Mouse (Mus musculus) midbrain, embryonic 12.5 days (tissue): Measurements from ENCODE around the gene Myo9b. TPM values are rescaled to one million over a fixed set of nuclear protein-coding genes. Genes with fewer than 3 reads are reported as not detected.
"Not testable (repeated sequence)": the region's sequence is repeated elsewhere in the genome, so short reads cannot be mapped to it uniquely, and the experiment has no call there.

ENCODE experiments used
- ATAC-seq: fragments of 200-750 bp; cut with Nextera tagmentation; 2 replicates; pipeline ENCODE4 v1.8.0; 2017; ENCODE audit warnings: low read depth, moderate TSS enrichment, moderate library complexity; ENCODE audit not compliant: low FRiP score
- H3K27ac ChIP-seq: fragments of 300-500 bp; sonication (generic); replicated peaks from 2 replicates; pipeline ENCODE4 v1.5.1; 2016; ENCODE audit warnings: mild to moderate bottlenecking
- H3K27me3 ChIP-seq: fragments of 300-500 bp; sonication (generic); 2 replicates; pipeline ENCODE4 v1.6.1; 2016; ENCODE audit warnings: mild to moderate bottlenecking
- H3K36me3 ChIP-seq: fragments of 300-500 bp; sonication (generic); 2 replicates; pipeline ENCODE4 v1.6.1; 2016
- H3K4me1 ChIP-seq: fragments of 300-500 bp; sonication (generic); 2 replicates; pipeline ENCODE4 v1.6.1; 2016
- H3K4me2 ChIP-seq: fragments of 300-500 bp; sonication (generic); replicated peaks from 2 replicates; pipeline ENCODE4 v1.6.1; 2016; ENCODE audit warnings: mild to moderate bottlenecking, moderate library complexity
- H3K4me3 ChIP-seq: fragments of 300-500 bp; sonication (generic); 2 replicates; pipeline ENCODE4 v1.5.1; 2016; ENCODE audit warnings: mild to moderate bottlenecking
- H3K9ac ChIP-seq: fragments of 300-500 bp; sonication (generic); replicated peaks from 2 replicates; pipeline ENCODE4 v1.6.1; 2016; ENCODE audit warnings: mild to moderate bottlenecking, moderate library complexity
- H3K9me3 ChIP-seq: fragments of 300-500 bp; sonication (generic); 2 replicates; pipeline ENCODE4 v1.6.1; 2016; ENCODE audit warnings: mild to moderate bottlenecking
- WGBS: fragments of 180-500 bp; shearing (Covaris S2); methylation state at CpG from one replicate; pipeline ENCODE4 v1.1.7; 2016; 5-methylcytosine and 5-hydroxymethylcytosine counted together
- polyA plus RNA-seq: library from polyadenylated mRNA; unstranded; fragments of >200 nt; fragmentation: Nextera tagmentation; extraction: Ambion mirVana; gene quantifications from 2 replicates; pipeline ENCODE4 v1.2.1, GENCODE M21; 2016

The Myo9b gene
- polyA plus RNA-seq: 26.0 and 28.1 TPM in 2 replicates

DNA sequence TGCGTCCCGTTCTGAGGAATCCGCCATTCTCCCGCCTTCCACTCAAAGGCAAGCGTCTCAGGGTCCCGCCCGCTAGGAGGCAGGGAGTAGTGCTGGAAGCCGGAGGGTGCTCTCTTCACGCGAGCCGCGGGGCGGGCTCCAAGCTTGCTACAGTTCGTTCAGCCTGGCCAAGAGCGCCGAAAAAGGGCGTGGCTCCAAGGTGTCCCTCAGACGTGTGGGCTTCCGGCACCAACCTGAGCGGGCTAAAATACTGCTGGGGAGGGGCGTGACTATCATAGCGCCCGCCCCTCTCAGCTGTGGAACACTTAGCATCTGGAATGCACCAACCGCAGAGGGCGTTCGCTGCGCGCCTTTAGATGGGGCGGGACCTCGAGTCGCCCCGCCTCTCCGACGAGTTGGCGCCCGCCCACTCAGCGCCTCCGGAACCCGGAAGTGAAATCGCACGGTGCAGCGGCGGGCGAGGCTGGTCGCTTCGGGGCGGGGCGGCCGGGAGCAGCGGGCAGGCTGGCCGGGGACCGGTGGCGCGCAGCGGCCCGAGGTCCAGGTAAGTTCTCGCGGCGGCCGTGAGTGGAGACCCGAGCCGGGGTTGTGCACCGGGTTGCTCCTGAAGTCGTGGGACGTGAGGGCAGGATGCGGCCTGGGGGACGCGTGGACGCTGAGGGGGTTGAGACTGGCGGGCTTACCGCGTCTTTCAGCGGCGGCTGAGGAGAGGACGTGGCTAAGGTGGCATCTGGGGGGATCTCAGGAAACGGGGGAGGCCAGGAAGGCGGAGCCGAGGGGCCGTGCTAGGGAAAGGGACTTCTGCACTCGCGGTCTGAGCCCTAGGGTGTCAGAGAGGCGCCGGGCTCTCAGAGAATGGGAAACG lies at the start of gene Myo9b, which contains the start of gene Haus8:
TSS of gene Myo9b (plus strand) at position 429 of the 865 bp plus-strand sequence.
TSS of gene Haus8 (minus strand) at position 649 of the 865 bp plus-strand sequence.
- peak within 1 kb of the TSS; percentile 87 for H3K4me3 ChIP-seq
- ATAC-seq: peak; percentile 98
- peaks cover 26% of the 10 kb centered on the region for H3K4me1 ChIP-seq
- under 1% methylated on average over 84 of the region's 84 CpGs for WGBS
- no peaks in the 10 kb centered on the region; the same call in 1 of the 2 replicates for H3K36me3 ChIP-seq
- H3K4me2 ChIP-seq: peak within 1 kb of the TSS; percentile 88
- H3K27me3 ChIP-seq: no peaks in the 10 kb centered on the region
- H3K9ac ChIP-seq: peak within 1 kb of the TSS; percentile 72
- no peaks in the 10 kb centered on the region for H3K9me3 ChIP-seq
- H3K27ac ChIP-seq: peak within 1 kb of the TSS; percentile 77

DNA sequence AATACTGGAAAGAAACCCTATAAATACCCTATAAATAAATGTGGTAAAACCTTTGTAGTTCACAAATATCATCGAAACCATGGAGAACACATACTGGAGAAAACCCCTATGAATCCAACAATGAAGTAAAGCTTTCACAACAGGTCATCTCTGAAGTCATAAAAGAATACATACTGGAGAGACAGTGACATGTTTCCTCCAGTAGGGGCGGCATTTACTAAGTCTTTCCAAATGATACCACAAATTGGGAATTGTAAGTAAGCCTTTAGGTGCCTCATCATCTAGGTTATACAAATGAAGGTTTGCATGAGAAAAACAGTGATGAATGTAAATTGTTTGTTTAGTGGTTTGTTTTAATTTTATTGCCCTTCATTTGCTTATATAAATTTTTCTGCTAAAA lies 48.0 kb upstream of the Myo9b start:
- Histone ChIP-seq H3K27ac (no peak overlapping the region), H3K9me3 (no peaks in the 10 kb centered on the region), H3K36me3 (no peaks in the 10 kb centered on the region), H3K4me3 (no peak overlapping the region), H3K4me1 (no peaks in the 10 kb centered on the region), H3K9ac (no peak overlapping the region), H3K27me3 (no peaks in the 10 kb centered on the region), H3K4me2 (no peak overlapping the region)
- no peak for ATAC-seq
- WGBS: 56% methylated on average over 2 of the region's 2 CpGs

DNA sequence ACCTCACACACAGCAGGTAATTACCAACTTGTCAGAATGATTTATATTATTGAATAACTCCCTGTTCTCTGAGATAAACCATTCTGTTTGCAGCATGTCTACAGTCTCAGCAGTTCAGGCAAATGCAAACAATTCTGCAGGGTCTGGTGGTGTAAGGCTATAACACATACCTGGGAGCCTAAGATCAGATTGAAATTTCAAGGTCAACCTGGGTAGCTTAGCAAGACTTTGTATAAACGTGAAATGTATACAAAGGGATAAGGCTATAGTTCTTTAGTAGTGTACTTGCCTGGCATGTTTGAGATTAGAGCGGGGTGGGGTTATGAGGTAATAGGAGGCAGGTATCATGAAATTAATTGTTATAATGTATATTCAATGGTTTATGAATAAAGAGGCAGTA lies 29.8 kb upstream of the Myo9b start:
- Histone ChIP-seq H3K27me3 (no peaks in the 10 kb centered on the region), H3K4me3 (no peak overlapping the region), H3K4me2 (no peak overlapping the region), H3K9me3 (no peaks in the 10 kb centered on the region), H3K36me3 (no peaks in the 10 kb centered on the region), H3K4me1 (no peaks in the 10 kb centered on the region), H3K9ac (no peak overlapping the region), H3K27ac (no peak overlapping the region)
- no peak for ATAC-seq
- 84% methylated on average over 2 of the region's 2 CpGs for WGBS

- H3K27me3 ChIP-seq: no peaks in the 10 kb centered on the region
- ATAC-seq: no peak
- H3K9ac ChIP-seq: no peak overlapping the region
- peaks cover 17% of the 10 kb centered on the region; the same call in 1 of the 2 replicates for H3K36me3 ChIP-seq
- H3K27ac ChIP-seq: no peak overlapping the region
- no peak overlapping the region for H3K4me2 ChIP-seq
- H3K9me3 ChIP-seq: no peaks in the 10 kb centered on the region
- H3K4me3 ChIP-seq: no peak overlapping the region
- H3K4me1 ChIP-seq: no peaks in the 10 kb centered on the region
- 93% methylated on average over 1 of the region's 1 CpGs for WGBS
Measured at GRCm38 (mm10) chr8:71248203-71248602, 24.3 kb upstream of the Myo9b start.

DNA sequence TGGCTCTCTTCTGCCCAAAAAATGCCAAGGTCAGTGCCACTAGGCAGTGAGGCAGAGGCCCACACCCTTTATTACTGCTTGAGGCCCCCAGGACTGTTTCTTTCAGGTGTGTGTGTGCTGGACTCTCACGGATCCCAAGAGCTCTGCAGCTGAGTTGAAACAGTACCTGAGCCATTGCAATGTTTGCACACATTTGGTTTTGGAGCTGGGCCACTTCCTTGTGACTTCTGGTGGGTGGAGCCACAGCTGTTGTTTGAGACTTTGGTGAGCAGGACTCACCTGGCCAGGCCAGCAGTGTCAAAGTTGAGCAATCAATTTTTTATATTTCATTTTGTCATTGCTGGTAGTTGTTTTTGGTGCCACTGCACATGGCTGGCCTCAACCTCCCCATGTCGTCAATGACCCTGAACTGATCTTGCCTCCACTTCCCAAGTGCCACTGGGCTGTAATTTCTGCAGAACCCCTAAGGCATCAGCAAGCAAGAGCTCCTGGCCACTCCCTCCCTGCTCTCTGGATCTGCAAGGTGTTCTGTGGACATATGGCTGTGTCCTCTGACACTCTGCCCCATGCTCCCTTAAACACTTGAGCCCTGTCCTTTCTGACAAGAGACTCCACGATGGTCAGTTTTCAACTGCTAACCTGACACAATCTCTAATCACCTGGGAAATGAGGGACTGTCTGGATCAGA lies 15.8 kb upstream of the Myo9b start:
- ATAC-seq: no peak
- WGBS: 95% methylated on average over 3 of the region's 3 CpGs
- no peaks in the 10 kb centered on the region for H3K27me3 ChIP-seq
- H3K4me1 ChIP-seq: no peaks in the 10 kb centered on the region
- no peak overlapping the region for H3K4me3 ChIP-seq
- no peak overlapping the region for H3K27ac ChIP-seq
- H3K4me2 ChIP-seq: no peak overlapping the region
- no peak overlapping the region for H3K9ac ChIP-seq
- H3K36me3 ChIP-seq: peaks cover 56% of the 10 kb centered on the region
- H3K9me3 ChIP-seq: no peaks in the 10 kb centered on the region

GRCm38 (mm10) chr8:71261234-71261633 lies 11.3 kb upstream of the Myo9b start:
- Histone ChIP-seq H3K4me3 (no peak overlapping the region), H3K36me3 (peaks cover 45% of the 10 kb centered on the region), H3K4me1 (no peaks in the 10 kb centered on the region), H3K27ac (no peak overlapping the region), H3K27me3 (no peaks in the 10 kb centered on the region), H3K9me3 (no peaks in the 10 kb centered on the region), H3K9ac (no peak overlapping the region), H3K4me2 (no peak overlapping the region)
- ATAC-seq: no peak

GRCm38 (mm10) chr8:71267690-71268089 lies 4.8 kb upstream of the Myo9b start:
- H3K9me3 ChIP-seq: no peaks in the 10 kb centered on the region
- H3K4me1 ChIP-seq: peaks cover 10% of the 10 kb centered on the region
- H3K27me3 ChIP-seq: no peaks in the 10 kb centered on the region
- H3K4me2 ChIP-seq: no peak overlapping the region
- ATAC-seq: no peak
- H3K27ac ChIP-seq: no peak overlapping the region
- peaks cover 16% of the 10 kb centered on the region for H3K36me3 ChIP-seq
- WGBS: 97% methylated on average over 2 of the region's 2 CpGs
- H3K4me3 ChIP-seq: no peak overlapping the region
- H3K9ac ChIP-seq: no peak overlapping the region

GRCm38 (mm10) chr8:71268286-71268685 lies 4.2 kb upstream of the Myo9b start:
- H3K4me1 ChIP-seq: peaks cover 12% of the 10 kb centered on the region
- not testable (repeated sequence) for H3K4me3 ChIP-seq, H3K27me3 ChIP-seq, H3K9ac ChIP-seq, ATAC-seq, H3K9me3 ChIP-seq, H3K27ac ChIP-seq, H3K4me2 ChIP-seq
- H3K36me3 ChIP-seq: peaks cover 10% of the 10 kb centered on the region; the same call in 1 of the 2 replicates
- WGBS: 92% methylated on average over 6 of the region's 6 CpGs

GRCm38 (mm10) chr8:71271630-71272029 lies 884 bp upstream of the Myo9b start:
- Histone ChIP-seq H3K9me3 (no peaks in the 10 kb centered on the region), H3K4me2 (peak overlapping the region; percentile 88), H3K36me3 (no peaks in the 10 kb centered on the region; the same call in 1 of the 2 replicates), H3K4me3 (peak overlapping the region; percentile 87), H3K27me3 (no peaks in the 10 kb centered on the region), H3K27ac (peak overlapping the region; percentile 61), H3K4me1 (peaks cover 26% of the 10 kb centered on the region), H3K9ac (peak overlapping the region; percentile 72)
- WGBS: 27% methylated on average over 5 of the region's 5 CpGs
- ATAC-seq: 0 out of 2 replicates have a peak, but pooled peaks have one; percentile 0

DNA sequence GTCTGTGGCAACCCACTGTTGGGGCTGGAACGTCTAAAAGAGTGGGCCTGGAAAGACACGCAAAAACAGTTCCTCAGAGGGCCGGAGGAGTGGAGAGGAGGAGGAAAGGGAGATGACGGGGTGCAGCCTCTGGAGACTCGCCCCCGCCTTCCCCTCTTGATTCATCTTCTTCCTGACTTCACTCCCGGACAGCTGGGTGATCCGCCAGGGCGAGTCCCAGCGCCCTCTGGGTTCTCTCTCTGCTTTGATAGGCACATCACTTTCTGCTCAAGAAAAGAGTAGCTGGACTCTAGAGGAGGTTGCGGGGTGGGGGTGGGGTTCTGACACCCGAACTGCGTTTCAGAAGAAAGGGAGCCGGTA lies 617 bp downstream of the Myo9b start:
- ATAC-seq: no peak
- 0% methylated on average over 14 of the region's 14 CpGs for WGBS
- Histone ChIP-seq H3K9ac (peak overlapping the region; percentile 71), H3K27me3 (no peaks in the 10 kb centered on the region), H3K9me3 (no peaks in the 10 kb centered on the region), H3K4me2 (peak overlapping the region; percentile 88), H3K27ac (peak overlapping the region; percentile 77), H3K36me3 (no peaks in the 10 kb centered on the region; the same call in 1 of the 2 replicates), H3K4me1 (peaks cover 26% of the 10 kb centered on the region), H3K4me3 (peak overlapping the region; percentile 87)

- H3K9ac ChIP-seq: no peak overlapping the region
- no peak for ATAC-seq
- peaks cover 26% of the 10 kb centered on the region for H3K4me1 ChIP-seq
- no peak overlapping the region for H3K4me2 ChIP-seq
- H3K27ac ChIP-seq: no peak overlapping the region
- no peaks in the 10 kb centered on the region for H3K27me3 ChIP-seq
- H3K9me3 ChIP-seq: no peaks in the 10 kb centered on the region
- no peaks in the 10 kb centered on the region; the same call in 1 of the 2 replicates for H3K36me3 ChIP-seq
- no peak overlapping the region for H3K4me3 ChIP-seq
Measured at GRCm38 (mm10) chr8:71274478-71274877, 2.0 kb downstream of the Myo9b start.

- H3K4me3 ChIP-seq: no peak overlapping the region
- ATAC-seq: no peak
Measured at GRCm38 (mm10) chr8:71276166-71276565, 3.7 kb downstream of the Myo9b start.

More at GRCm38 (mm10) chr8:71276166-71276565, 3.7 kb downstream of the Myo9b start:
- H3K9ac ChIP-seq: no peak overlapping the region
- H3K9me3 ChIP-seq: no peaks in the 10 kb centered on the region
- H3K27me3 ChIP-seq: no peaks in the 10 kb centered on the region
- no peak overlapping the region for H3K27ac ChIP-seq
- 87% methylated on average over 3 of the region's 3 CpGs for WGBS
- H3K4me1 ChIP-seq: peaks cover 22% of the 10 kb centered on the region
- H3K4me2 ChIP-seq: no peak overlapping the region
- no peaks in the 10 kb centered on the region; the same call in 1 of the 2 replicates for H3K36me3 ChIP-seq
